Mouse (Mus musculus) C2C12 (cell line): ENCODE results near the gene Apex1. TPM values are rescaled to one million over a fixed set of nuclear protein-coding genes. Genes with fewer than 3 reads are reported as not detected.

Source experiments
- H3K27me3 ChIP-seq: one replicate; pipeline ENCODE4 v1.6.1; 2011; ENCODE audit not compliant: control insufficient read depth, insufficient read depth, insufficient read length
- H3K36me3 ChIP-seq: one replicate; pipeline ENCODE4 v1.6.1; 2011; ENCODE audit not compliant: control insufficient read depth, insufficient read depth
- H3K4me3 ChIP-seq: one replicate; pipeline ENCODE4 v1.5.1; 2011; ENCODE audit warnings: mild to moderate bottlenecking, control low read depth; ENCODE audit not compliant: poor library complexity, insufficient read depth, severe bottlenecking
- H3K79me2 ChIP-seq: one replicate; pipeline ENCODE4 v1.6.1; 2011; ENCODE audit not compliant: control insufficient read depth, insufficient read depth
- H3K79me3 ChIP-seq: one replicate; pipeline ENCODE4 v1.6.1; 2011; ENCODE audit warnings: low read depth, control low read depth
- H3ac ChIP-seq: one replicate; pipeline ENCODE3; 2011; ENCODE audit warnings: low read depth; ENCODE audit not compliant: control insufficient read depth, insufficient read length
- CEBPB ChIP-seq: IDR thresholded peaks from one replicate; pipeline ENCODE4 v1.6.1; 2011; ENCODE audit warnings: low read depth, mild to moderate bottlenecking, control low read depth, moderate library complexity
- CTCF ChIP-seq: IDR thresholded peaks from one replicate; pipeline ENCODE4 v1.5.1; 2011; ENCODE audit not compliant: control insufficient read depth, insufficient read depth, insufficient read length
- FOSL1 ChIP-seq: IDR thresholded peaks from one replicate; pipeline ENCODE4 v1.8.0; 2011; ENCODE audit warnings: mild to moderate bottlenecking, low read length; ENCODE audit not compliant: poor library complexity, insufficient read depth, severe bottlenecking
- MAX ChIP-seq: IDR thresholded peaks from one replicate; pipeline ENCODE4 v1.6.1; 2011; ENCODE audit warnings: mild to moderate bottlenecking, control low read depth
- MYOD1 ChIP-seq: IDR thresholded peaks from one replicate; pipeline ENCODE4 v1.6.1; 2011; ENCODE audit warnings: low read depth; ENCODE audit not compliant: control insufficient read depth, insufficient read length
- MYOG ChIP-seq: IDR thresholded peaks from one replicate; pipeline ENCODE4 v1.6.1; 2011; ENCODE audit not compliant: control insufficient read depth, insufficient read length; ENCODE audit errors: extremely low read depth
- USF1 ChIP-seq: IDR thresholded peaks from one replicate; pipeline ENCODE4 v1.6.1; 2011; ENCODE audit warnings: low read depth, mild to moderate bottlenecking, control low read depth, moderate library complexity
- polyA plus RNA-seq: library from polyadenylated mRNA; unstranded; fragments of >200 nt; fragmentation: generic; extraction: Trizol; gene quantifications from one replicate; pipeline ENCODE4 v1.2.1, GENCODE M21; 2012; ENCODE audit warnings: missing spikeins

Apex1 gene
- polyA plus RNA-seq, 1 experiment: 289 TPM

- Histone ChIP-seq H3K36me3 (no peaks in the 10 kb centered on the region), H3K79me3 (no peaks in the 10 kb centered on the region), H3K79me2 (no peaks in the 10 kb centered on the region), H3K4me3 (no peak overlapping the region), H3K27me3 (no peaks in the 10 kb centered on the region), H3ac (no peak overlapping the region)
- TF ChIP-seq CTCF (no peak), USF1 (no peak), MAX (no peak), MYOD1 (no peak), MYOG (no peak), CEBPB (no peak), FOSL1 (no peak)
Measured at GRCm38 (mm10) chr14:50976674-50977073, 51.9 kb downstream of the Apex1 start.

Other genes starting within 250 kb of the Apex1 start
- not detected for gene Olfr747, start 231.8 kb upstream of the Apex1 start, polyA plus RNA-seq
- not detected for gene Olfr748, start 217.6 kb upstream of the Apex1 start, polyA plus RNA-seq
- not detected for gene Olfr749, start 179.9 kb upstream of the Apex1 start, polyA plus RNA-seq
- 19.7 TPM for gene Ttc5, start 139.4 kb upstream of the Apex1 start, polyA plus RNA-seq
- 1.6 TPM for gene Ccnb1ip1, start 117.2 kb upstream of the Apex1 start, polyA plus RNA-seq
- gene Parp2, start 117.1 kb upstream of the Apex1 start, polyA plus RNA-seq: 18.2 TPM
- 9.9 TPM for gene Tep1, start 54.4 kb upstream of the Apex1 start, polyA plus RNA-seq
- 0.26 TPM for gene Klhl33, start 27.5 kb upstream of the Apex1 start, polyA plus RNA-seq
- gene Osgep, start 75 bp upstream of the Apex1 start, polyA plus RNA-seq: 54.5 TPM
- 93.6 TPM for gene Pip4p1, start 5.9 kb downstream of the Apex1 start, polyA plus RNA-seq
- gene Pnp, start 6.1 kb downstream of the Apex1 start, polyA plus RNA-seq: 67.0 TPM
- 27.3 TPM for gene Gm49342, start 19.5 kb downstream of the Apex1 start, polyA plus RNA-seq
- 0.29 TPM for gene Pnp2, start 31.0 kb downstream of the Apex1 start, polyA plus RNA-seq
- gene Rnase10, start 82.8 kb downstream of the Apex1 start, polyA plus RNA-seq: 0.19 TPM
- not detected for gene Rnase9, start 116.9 kb downstream of the Apex1 start, polyA plus RNA-seq
- not detected for gene Rnase11, start 125.2 kb downstream of the Apex1 start, polyA plus RNA-seq
- not detected for gene Rnase12, start 132.7 kb downstream of the Apex1 start, polyA plus RNA-seq
- not detected for gene Olfr750, start 149.5 kb downstream of the Apex1 start, polyA plus RNA-seq
- 14.5 TPM for gene Rnase4, start 166.1 kb downstream of the Apex1 start, polyA plus RNA-seq
- gene Ang, start 166.2 kb downstream of the Apex1 start, polyA plus RNA-seq: 0.92 TPM
- not detected for gene Eddm3b, start 189.5 kb downstream of the Apex1 start, polyA plus RNA-seq
- gene Rnase6, start 198.9 kb downstream of the Apex1 start, polyA plus RNA-seq: not detected
- gene Rnase1, start 221.8 kb downstream of the Apex1 start, polyA plus RNA-seq: not detected
- not detected for gene Rnase2b, start 237.3 kb downstream of the Apex1 start, polyA plus RNA-seq